Mouse (Mus musculus) bone marrow macrophage, adult 2 months (primary cell): Measurements from ENCODE around the gene Prkn.

ENCODE experiments used
- CTCF ChIP-seq: IDR thresholded peaks from 2 replicates; pipeline ENCODE4 v1.5.1; 2012; ENCODE audit warnings: low read depth, mild to moderate bottlenecking, low read length, moderate library complexity
- POLR2A ChIP-seq: IDR thresholded peaks from 2 replicates; pipeline ENCODE4 v1.6.1; 2012; ENCODE audit warnings: mild to moderate bottlenecking, low read depth, low read length, borderline replicate concordance

DNA sequence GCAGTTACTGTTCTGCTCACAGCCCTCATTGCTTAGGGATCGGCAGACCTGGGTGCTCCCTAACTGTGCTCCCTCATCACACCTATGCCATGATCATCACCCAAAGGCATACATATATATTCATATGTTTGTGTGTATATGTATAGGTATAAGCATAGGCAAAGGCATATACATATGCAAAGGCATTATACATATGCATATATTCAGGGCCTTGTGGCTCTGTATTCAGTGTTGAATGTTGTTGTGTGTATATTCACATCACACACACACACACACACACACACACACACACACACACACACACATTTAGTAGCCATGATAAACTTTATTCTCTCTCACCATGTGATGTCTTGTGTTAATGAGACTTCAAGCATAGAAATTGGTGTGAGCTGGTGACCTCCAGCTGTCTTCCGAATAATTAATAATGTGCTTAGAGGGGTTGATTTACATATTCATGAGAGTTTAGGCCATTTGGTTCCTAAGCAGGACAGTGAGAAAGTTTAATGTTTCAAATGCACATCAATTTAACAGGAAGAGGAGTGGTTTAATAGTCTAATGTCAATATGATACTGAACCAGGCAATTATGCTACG is 804.8 kb downstream of the Prkn start:
- TF ChIP-seq POLR2A (no peak), CTCF (no peak)
